In genomic region chr10:14044046-14044782, GRCm38 (mm10) we compare ENCODE assay signal across 10 mouse cellular contexts.
A peak's percentile ranks its signal among the peaks of the same experiment; 100 is the strongest.
DNase-seq lines count a peak whose midpoint lies in the region; ATAC-seq and TF ChIP-seq lines count a peak whose summit lies in the region.
"Had no signal": no experiment of that assay in that cellular context is flagged by ENCODE, and none has a peak within 500 bp of the region (broad histone marks: within the 10 kb centered on the region; RNA-seq: fewer than 3 reads in every experiment).

No protein-coding gene starts in this region.

- H3K9ac ChIP-seq in CH12.LX (ENCODE audit: insufficient read depth, low read depth), result no peak overlapping the region
- H3K9ac ChIP-seq in intestine, embryonic 16.5 days (ENCODE audit: low read depth, low read length), result no peak overlapping the region
- H3K9ac ChIP-seq: kidney, embryonic 15.5 days had no signal

- H3K27me3 ChIP-seq in CH12.LX (replicated peaks), result no peaks in the 10 kb centered on the region
- H3K27me3 ChIP-seq in intestine, embryonic 16.5 days (replicated peaks; ENCODE audit: control insufficient read depth, insufficient read depth, low read length), result no peaks in the 10 kb centered on the region
- H3K27me3 ChIP-seq: kidney, embryonic 15.5 days had no signal

- in situ Hi-C loops in CH12.LX (cut with MboI; ENCODE audit: low pct_ligation_motif_present, low pct_unique_long_range_greater_than_20kb, low sequenced_read_pairs), result loop anchor here (5.0 kb wide), 1 partner anchor 77 kb away; the partner anchor contains the start of gene Hivep2

- H3K36me3 ChIP-seq in CH12.LX (replicated peaks in 1 of 2; ENCODE audit: control insufficient read depth in 1 of 2, insufficient read depth in 1 of 2, low read length in 1 of 2), result no peaks in the 10 kb centered on the region
- H3K36me3 ChIP-seq in intestine, embryonic 16.5 days (ENCODE audit: control insufficient read depth, insufficient read depth, low read length), result no peaks in the 10 kb centered on the region
- H3K36me3 ChIP-seq: kidney, embryonic 15.5 days had no signal

- no peak for ATAC-seq in intestine, embryonic 16.5 days

- intact Hi-C loops in left cerebral cortex, adult 2 months (cut with DNase I), result loop anchor here (10.0 kb wide), 1 partner anchor 351 kb away; no protein-coding TSS in a partner anchor
- intact Hi-C loops in left cerebral cortex, postnatal 25 days (cut with DNase I), result no loop called here

- H3K9me3 ChIP-seq in CH12.LX (replicated peaks; ENCODE audit: low read length), result no peaks in the 10 kb centered on the region
- H3K9me3 ChIP-seq in intestine, embryonic 16.5 days (ENCODE audit: control insufficient read depth, low read length), result no peaks in the 10 kb centered on the region
- H3K9me3 ChIP-seq: kidney, embryonic 15.5 days had no signal

- no peak overlapping the region for H3K4me2 ChIP-seq in CH12.LX (ENCODE audit: insufficient read depth, low read depth, poor library complexity, severe bottlenecking)
- H3K4me2 ChIP-seq in intestine, embryonic 16.5 days (ENCODE audit: low read depth, low read length), result no peak overlapping the region
- H3K4me2 ChIP-seq: kidney, embryonic 15.5 days; liver, embryonic 11.5 days had no signal

- WGBS in intestine, embryonic 16.5 days, result 51% methylated on average over 14 of the region's 14 CpGs

- DNase-seq in left cerebral cortex, adult 2 months (ENCODE audit: extremely low spot score in 1 of 2, low spot score in 2 of 2), result no peak
- no peak for DNase-seq in left cerebral cortex, postnatal 25 days (ENCODE audit: low spot score in 2 of 2)
- DNase-seq in CH12.LX (ENCODE audit: extremely low read depth), result no peak
- DNase-seq in thymus, postnatal 0 days (ENCODE audit: low spot score), result peak; percentile 35
- no peak for DNase-seq in kidney, postnatal 25 days
- DNase-seq: cerebellum, adult 9-11 months had no signal

- TF ChIP-seq CTCF in left cerebral cortex, adult 2 months (IDR thresholded peaks at IDR 0.05), result no peak
- TF ChIP-seq CTCF in CH12.LX (conservative IDR thresholded peaks at IDR 0.05 in 1 of 2, IDR thresholded peaks at IDR 0.05 in 1 of 2; ENCODE audit: low read depth in 2 of 2, low read length in 2 of 2), result no peak

- TF ChIP-seq EP300 in CH12.LX (IDR thresholded peaks at IDR 0.05; ENCODE audit: low read length), result no peak

- no peak for TF ChIP-seq POLR2A in CH12.LX (IDR thresholded peaks at IDR 0.05; ENCODE audit: low read depth, low read length)

- H3K27ac ChIP-seq in left cerebral cortex, adult 2 months, result 0 out of 2 replicates have a peak overlapping the region, but pooled peaks have one; percentile 30
- H3K27ac ChIP-seq in CH12.LX (ENCODE audit: insufficient read depth, low read depth), result no peak overlapping the region
- 0 out of 2 replicates have a peak overlapping the region, but pooled peaks have one; percentile 0 for H3K27ac ChIP-seq in brown adipose tissue, adult 24 weeks (replicated peaks; ENCODE audit: low read depth, low read length)
- H3K27ac ChIP-seq in intestine, embryonic 16.5 days (ENCODE audit: low read length), result no peak overlapping the region
- H3K27ac ChIP-seq: kidney, embryonic 15.5 days had no signal

- dilution Hi-C loops in CH12.LX (cut with MboI; ENCODE audit: extremely low pct_ligation_motif_present, extremely low pct_unique_long_range_greater_than_20kb, low sequenced_read_pairs), result no loop called here

- H3K79me2 ChIP-seq in CH12.LX (replicated peaks; ENCODE audit: control insufficient read depth, extremely low read depth, insufficient read depth, poor library complexity, severe bottlenecking), result 0 out of 2 replicates have a peak, but pooled peaks cover 2% of the 10 kb centered on the region

- no peak for TF ChIP-seq RAD21 in CH12.LX (IDR thresholded peaks at IDR 0.05; ENCODE audit: low read depth, low read length)

- peaks cover 27 to 77% of the 10 kb centered on the region in 2 experiments for H3K4me1 ChIP-seq in CH12.LX (ENCODE audit: control insufficient read depth in 1 of 2, insufficient read depth in 2 of 2)
- peaks cover 33% of the 10 kb centered on the region for H3K4me1 ChIP-seq in brown adipose tissue, adult 24 weeks (ENCODE audit: control insufficient read depth, insufficient read depth, insufficient read length, low read length)
- H3K4me1 ChIP-seq in intestine, embryonic 16.5 days (ENCODE audit: control insufficient read depth, insufficient read depth, low read length), result peaks cover 9% of the 10 kb centered on the region

- H3K4me3 ChIP-seq in left cerebral cortex, adult 2 months, result no peak overlapping the region
- no peak overlapping the region for H3K4me3 ChIP-seq in CH12.LX (replicated peaks in 1 of 3; ENCODE audit: low read depth in 2 of 3, low read length in 2 of 3, poor library complexity in 1 of 3)
- H3K4me3 ChIP-seq in brown adipose tissue, adult 24 weeks (ENCODE audit: insufficient read depth, low read depth, low read length), result no peak overlapping the region
- no peak overlapping the region for H3K4me3 ChIP-seq in intestine, embryonic 16.5 days (ENCODE audit: low read length)
- H3K4me3 ChIP-seq: kidney, embryonic 15.5 days had no signal

TF ChIP-seq in CH12.LX, 34 proteins besides CTCF, POLR2A, EP300 and RAD21:
- no peak for TF ChIP-seq ETS1 (conservative IDR thresholded peaks at IDR 0.05; ENCODE audit: low read depth, low read length)
- no peak for TF ChIP-seq UBTF (IDR thresholded peaks at IDR 0.05; ENCODE audit: low read depth, low read length)
- no peak for TF ChIP-seq TCF12 (IDR thresholded peaks at IDR 0.05; ENCODE audit: low read depth, low read length)
- TF ChIP-seq IRF4 (IDR thresholded peaks at IDR 0.05; ENCODE audit: low read depth, low read length), result no peak
- TF ChIP-seq BHLHE40 (IDR thresholded peaks at IDR 0.05; ENCODE audit: low read depth, low read length), result peak; percentile 26; the same call in 1 of the 2 replicates
- no peak for TF ChIP-seq KAT2A (IDR thresholded peaks at IDR 0.05; ENCODE audit: insufficient replicate concordance, low read length)
- no peak for TF ChIP-seq MYC (IDR thresholded peaks at IDR 0.05; ENCODE audit: low read depth, low read length)
- no peak for TF ChIP-seq CHD2 (IDR thresholded peaks at IDR 0.05; ENCODE audit: low read length)
- no peak for TF ChIP-seq NELFE (IDR thresholded peaks at IDR 0.05; ENCODE audit: low read depth, low read length)

Comparison
In these comparisons a context has a peak if more than half of its experiments do, and no peak if none do; other contexts are left out.
1. H3K27ac ChIP-seq: peak in left cerebral cortex, adult 2 months (single experiment) and brown adipose tissue, adult 24 weeks (single experiment); none in CH12.LX (single experiment) and intestine, embryonic 16.5 days (single experiment).